Mouse (Mus musculus) cerebellum, adult 2 months (tissue): ENCODE measurements around the gene Gmcl1.

Experiments
- CTCF ChIP-seq: fragments of 200-500 bp; IDR thresholded peaks from 2 replicates; pipeline ENCODE4 v1.5.1; 2011; ENCODE audit warnings: low read depth, mild to moderate bottlenecking, control low read depth, low read length, moderate library complexity, borderline replicate concordance; ENCODE audit not compliant: insufficient read depth
- POLR2A ChIP-seq: fragments of 200-500 bp; IDR thresholded peaks from 2 replicates; pipeline ENCODE4 v1.6.1; 2011; ENCODE audit warnings: low read length, control low read depth, borderline replicate concordance; ENCODE audit not compliant: insufficient read depth

GRCm38 (mm10) chr6:86732276-86733173 lies 658 bp downstream of the Gmcl1 start:
- no peak for TF ChIP-seq POLR2A
- no peak for TF ChIP-seq CTCF
